Mouse (Mus musculus): ENCODE measurements around the gene Hsd17b6. TPM values are rescaled to one million over a fixed set of nuclear protein-coding genes. Genes with fewer than 3 reads are reported as not detected.
A peak's percentile ranks its signal among the peaks of the same experiment; 100 is the strongest.

The Hsd17b6 gene
- total RNA-seq, 2 experiments from 2014 or later, result not detected

- no peak for DNase-seq (ENCODE audit: low spot score in 2 of 2)
- intact Hi-C loops (cut with DNase I), result loop anchor here (10.0 kb wide), 1 partner anchor 233 kb away; the partner anchor contains the start of gene Rbms2
These were observed 55.6 kb downstream of the Hsd17b6 start for GRCm38 (mm10) chr10:127951821-127952220.

- intact Hi-C loops (cut with DNase I), result loop anchor here (10.0 kb wide), 1 partner anchor 233 kb away; the partner anchor contains the start of gene Rbms2
- DNase-seq (ENCODE audit: low spot score in 2 of 2), result no peak
These were observed 56.0 kb downstream of the Hsd17b6 start for GRCm38 (mm10) chr10:127951390-127951789.

GRCm38 (mm10) chr10:127949596-127950130 is 57.7 kb downstream of the Hsd17b6 start:
- no peak for DNase-seq (ENCODE audit: low spot score in 2 of 2)
- intact Hi-C loops (cut with DNase I), result loop anchor here (10.0 kb wide), 1 partner anchor 235 kb away; the partner anchor contains the start of gene Rbms2

GRCm38 (mm10) chr10:127945432-127946064 is 61.9 kb downstream of the Hsd17b6 start:
- DNase-seq (ENCODE audit: low spot score in 2 of 2), result peak; percentile 35 to 65
- intact Hi-C loops (cut with DNase I), result no loop called here

Other genes with a start within 250 kb of the Hsd17b6 start
- under 1 TPM; 0.18 to 0.21 TPM for gene Rdh1, start 247.9 kb downstream of the Hsd17b6 start, total RNA-seq (2021)
- not detected for gene Rdh16f1, start 247.8 kb downstream of the Hsd17b6 start, total RNA-seq (2021)
- under 1 TPM; 0.87 to 0.94 TPM for gene Rdh9, start 231.2 kb downstream of the Hsd17b6 start, total RNA-seq (2021)
- gene Rdh16, start 206.5 kb downstream of the Hsd17b6 start, total RNA-seq (2021), result not detected
- not detected for gene Rdh19, start 157.7 kb downstream of the Hsd17b6 start, total RNA-seq (2021)
- gene Rdh16f2, start 141.1 kb downstream of the Hsd17b6 start, total RNA-seq (2021), result not detected
- not detected for gene Rdh7, start 118.8 kb downstream of the Hsd17b6 start, total RNA-seq (2021)
- not detected for gene Sdr9c7, start 109.1 kb downstream of the Hsd17b6 start, total RNA-seq (2021)
- 1 to 10 TPM; 6.4 to 7.2 TPM for gene Prim1, start 7.6 kb upstream of the Hsd17b6 start, total RNA-seq (2021)
- 100 to 1,000 TPM; 306 to 320 TPM for gene Naca, start 28.0 kb upstream of the Hsd17b6 start, total RNA-seq (2021)
- gene Ptges3, start 51.3 kb upstream of the Hsd17b6 start, total RNA-seq (2021), result 100 to 1,000 TPM; 131 to 134 TPM
- gene Atp5b, start 75.7 kb upstream of the Hsd17b6 start, total RNA-seq (2021), result 1,000 to 10,000 TPM; 1,697 to 1,804 TPM
- gene Baz2a, start 84.0 kb upstream of the Hsd17b6 start, total RNA-seq (2021), result 10 to 100 TPM; 30.6 to 32.4 TPM
- gene Rbms2, start 172.7 kb upstream of the Hsd17b6 start, total RNA-seq (2021), result 10 to 100 TPM in 1 of 2 experiments, 1 to 10 TPM in 1; 9.2 to 10.8 TPM
- gene Gls2, start 186.8 kb upstream of the Hsd17b6 start, total RNA-seq (2021), result 10 to 100 TPM; 21.3 to 22.6 TPM
- gene Spryd4, start 204.2 kb upstream of the Hsd17b6 start, total RNA-seq (2021), result 10 to 100 TPM; 10.7 to 11.3 TPM
- gene Mip, start 218.2 kb upstream of the Hsd17b6 start, total RNA-seq (2021), result not detected
- gene Timeless, start 224.5 kb upstream of the Hsd17b6 start, total RNA-seq (2021), result 1 to 10 TPM; 7.2 to 9.9 TPM
- not detected for gene Apon, start 246.5 kb upstream of the Hsd17b6 start, total RNA-seq (2021)

All from left cerebral cortex, postnatal 14 days (tissue).